Mouse (Mus musculus) MEL (cell line): ENCODE results near the gene Dpysl5.

Experiments used
- EP300 ChIP-seq, 2 experiments: IDR thresholded peaks; 2 replicates each; pipeline ENCODE4 v1.6.1; 2011; ENCODE audit warnings: improper control_type of control experiment in 2 of 2, low read length in 2 of 2, low read depth in 1 of 2, mild to moderate bottlenecking in 1 of 2
- POLR2A ChIP-seq, 2 experiments: IDR thresholded peaks; 2 replicates each; pipeline ENCODE4 v1.6.1; 2011 to 2012; ENCODE audit warnings: low read length in 2 of 2, mild to moderate bottlenecking in 2 of 2, control low read depth in 1 of 2, improper control_type of control experiment in 1 of 2, low read depth in 1 of 2, moderate library complexity in 1 of 2; ENCODE audit not compliant: control insufficient read depth in 1 of 2, insufficient read depth in 1 of 2, poor library complexity in 1 of 2

DNA sequence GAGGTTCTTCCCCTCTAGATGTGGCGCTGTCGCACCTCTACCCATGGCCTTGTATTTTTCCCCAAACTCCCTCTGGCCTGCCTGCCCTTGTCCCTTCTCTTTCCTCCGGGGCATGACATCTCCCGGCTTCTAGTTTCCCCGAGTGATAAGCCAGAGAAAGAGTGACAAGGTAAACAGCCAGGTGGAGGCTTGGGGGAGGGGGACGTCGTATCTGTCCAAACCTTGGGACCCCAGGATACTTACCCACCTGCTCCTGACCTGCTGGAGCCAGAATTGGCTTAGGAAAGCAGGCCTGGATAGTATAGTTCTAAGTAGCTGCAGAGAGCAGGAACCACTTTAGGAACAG, 103.7 kb downstream of the Dpysl5 start:
- no peak for TF ChIP-seq POLR2A (IDR thresholded peaks at IDR 0.05; ENCODE audit: control insufficient read depth in 1 of 2, insufficient read depth in 1 of 2, low read depth in 1 of 2, low read length in 2 of 2, poor library complexity in 1 of 2)
- no peak for TF ChIP-seq EP300 (IDR thresholded peaks at IDR 0.05; ENCODE audit: low read depth in 1 of 2, low read length in 2 of 2)
